Mouse (Mus musculus) embryonic facial prominence, embryonic 11.5 days (tissue): ENCODE measurements around the gene Rbbp6. TPM values are rescaled to one million over a fixed set of nuclear protein-coding genes. Genes with fewer than 3 reads are reported as not detected.

Source experiments
- ATAC-seq: fragments of 200-750 bp; cut with Nextera tagmentation; replicated peaks from 2 replicates; pipeline ENCODE4 v1.8.0; 2017; ENCODE audit warnings: low read depth; ENCODE audit not compliant: insufficient number of reproducible peaks, low FRiP score, low TSS enrichment
- DNase-seq: peaks from one replicate; pipeline ENCODE4 v3.0.0-alpha.2; 2015; ENCODE audit warnings: low spot score
- H3K27ac ChIP-seq: fragments of 300-500 bp; sonication (generic); replicated peaks from 2 replicates; pipeline ENCODE4 v1.5.1; 2014; ENCODE audit warnings: mild to moderate bottlenecking, low read depth, low read length, control low read depth
- H3K27me3 ChIP-seq: fragments of 300-500 bp; sonication (generic); 2 replicates; pipeline ENCODE4 v1.6.1; 2014; ENCODE audit warnings: mild to moderate bottlenecking, low read length, moderate library complexity, mixed read lengths; ENCODE audit not compliant: control insufficient read depth, insufficient read depth
- H3K36me3 ChIP-seq: fragments of 300-500 bp; sonication (generic); replicated peaks from 2 replicates; pipeline ENCODE4 v1.6.1; 2014; ENCODE audit warnings: low read depth, mild to moderate bottlenecking, low read length, moderate library complexity, mixed read lengths; ENCODE audit not compliant: control insufficient read depth, insufficient read depth
- H3K4me1 ChIP-seq: fragments of 300-500 bp; sonication (generic); 2 replicates; pipeline ENCODE4 v1.6.1; 2014; ENCODE audit warnings: low read length, mixed read lengths; ENCODE audit not compliant: control insufficient read depth, insufficient read depth
- H3K4me2 ChIP-seq: fragments of 300-500 bp; sonication (generic); 2 replicates; pipeline ENCODE4 v1.6.1; 2014; ENCODE audit warnings: low read depth, mild to moderate bottlenecking, control low read depth, low read length, moderate library complexity
- H3K4me3 ChIP-seq: fragments of 300-500 bp; sonication (generic); 2 replicates; pipeline ENCODE4 v1.5.1; 2014; ENCODE audit warnings: low read depth, low read length, control low read depth
- H3K9ac ChIP-seq: fragments of 300-500 bp; sonication (generic); replicated peaks from 2 replicates; pipeline ENCODE4 v1.6.1; 2014; ENCODE audit warnings: mild to moderate bottlenecking, control low read depth, low read length
- H3K9me3 ChIP-seq: fragments of 300-500 bp; sonication (generic); replicated peaks from 2 replicates; pipeline ENCODE4 v1.6.1; 2016; ENCODE audit warnings: mild to moderate bottlenecking, low read length, inconsistent platforms, mixed read lengths; ENCODE audit not compliant: control insufficient read depth
- WGBS: fragments of 180-500 bp; shearing (Covaris S2); extraction: QIAGEN DNeasy Blood & Tissue Kit; methylation state at CpG from one replicate; pipeline ENCODE4 v1.1.7; 2014; 5-methylcytosine and 5-hydroxymethylcytosine counted together
- polyA plus RNA-seq: library from polyadenylated mRNA; unstranded; fragments of >200 nt; fragmentation: Nextera tagmentation; extraction: Ambion mirVana; gene quantifications from 2 replicates; pipeline ENCODE4 v1.2.1, GENCODE M21; 2014

Gene Rbbp6
- polyA plus RNA-seq, 1 experiment from 2014 or later, result 43.2 TPM

- no peak for DNase-seq
- 79% methylated on average over 8 of the region's 8 CpGs for WGBS
- no peak for ATAC-seq
Observed at GRCm38 (mm10) chr7:123035314-123035713, 69.8 kb downstream of the Rbbp6 start.

GRCm38 (mm10) chr7:123039302-123039701 lies 73.8 kb downstream of the Rbbp6 start:
- no peaks in the 10 kb centered on the region for H3K27me3 ChIP-seq
- DNase-seq, result peak; percentile 36
- no peaks in the 10 kb centered on the region for H3K36me3 ChIP-seq
- H3K4me3 ChIP-seq, result no peak overlapping the region
- H3K9ac ChIP-seq, result no peak overlapping the region
- no peak overlapping the region for H3K27ac ChIP-seq
- no peak for ATAC-seq
- H3K9me3 ChIP-seq, result no peaks in the 10 kb centered on the region
- H3K4me2 ChIP-seq, result no peak overlapping the region
- H3K4me1 ChIP-seq, result no peaks in the 10 kb centered on the region

More at GRCm38 (mm10) chr7:123035314-123035713, 69.8 kb downstream of the Rbbp6 start:
- Histone ChIP-seq H3K4me2 (no peak overlapping the region), H3K27ac (no peak overlapping the region), H3K9ac (no peak overlapping the region), H3K4me3 (no peak overlapping the region), H3K9me3 (no peaks in the 10 kb centered on the region), H3K27me3 (no peaks in the 10 kb centered on the region), H3K36me3 (no peaks in the 10 kb centered on the region), H3K4me1 (no peaks in the 10 kb centered on the region; the same call in 1 of the 2 replicates)

- H3K9ac ChIP-seq, result no peak overlapping the region
- H3K4me2 ChIP-seq, result no peak overlapping the region
- H3K36me3 ChIP-seq, result no peaks in the 10 kb centered on the region
- ATAC-seq (no peak), DNase-seq (no peak)
- no peaks in the 10 kb centered on the region for H3K9me3 ChIP-seq
- no peak overlapping the region for H3K27ac ChIP-seq
- 94% methylated on average over 3 of the region's 3 CpGs for WGBS
- H3K4me1 ChIP-seq, result no peaks in the 10 kb centered on the region
- no peaks in the 10 kb centered on the region for H3K27me3 ChIP-seq
- H3K4me3 ChIP-seq, result no peak overlapping the region
Observed at GRCm38 (mm10) chr7:123045146-123045545, 79.7 kb downstream of the Rbbp6 start.

- Histone ChIP-seq H3K4me3 (no peak overlapping the region), H3K4me1 (no peaks in the 10 kb centered on the region), H3K9ac (no peak overlapping the region), H3K27ac (no peak overlapping the region; the same call in 1 of the 2 replicates), H3K9me3 (no peaks in the 10 kb centered on the region), H3K4me2 (no peak overlapping the region), H3K36me3 (no peaks in the 10 kb centered on the region), H3K27me3 (no peaks in the 10 kb centered on the region)
- ATAC-seq (no peak), DNase-seq (no peak)
- 60% methylated on average over 13 of the region's 13 CpGs for WGBS
Observed at GRCm38 (mm10) chr7:123046473-123047091, 81.1 kb downstream of the Rbbp6 start.

Other genes starting within 250 kb of the Rbbp6 start
- gene Tnrc6a, start 158.2 kb downstream of the Rbbp6 start, polyA plus RNA-seq, result 44.3 and 45.9 TPM in 2 replicates
- 1.1 TPM in 1 of 2 replicates, not detected in the other for gene Slc5a11, start 249.1 kb downstream of the Rbbp6 start, polyA plus RNA-seq